Mouse (Mus musculus) hindbrain, embryonic 12.5 days (tissue): Measurements from ENCODE around the gene Aurkaip1. TPM values are rescaled to one million over a fixed set of nuclear protein-coding genes. Genes with fewer than 3 reads are reported as not detected.

Experiments used
- ATAC-seq: fragments of 200-750 bp; cut with Nextera tagmentation; 2 replicates; pipeline ENCODE4 v1.8.0; 2017; ENCODE audit warnings: moderate TSS enrichment; ENCODE audit not compliant: low FRiP score
- H3K27ac ChIP-seq: fragments of 300-500 bp; sonication (generic); 2 replicates; pipeline ENCODE4 v1.5.1; 2016; ENCODE audit warnings: mild to moderate bottlenecking
- H3K27me3 ChIP-seq: fragments of 300-500 bp; sonication (generic); 2 replicates; pipeline ENCODE4 v1.6.1; 2016; ENCODE audit warnings: mild to moderate bottlenecking
- H3K36me3 ChIP-seq: fragments of 300-500 bp; sonication (generic); 2 replicates; pipeline ENCODE4 v1.6.1; 2016; ENCODE audit warnings: mild to moderate bottlenecking
- H3K4me1 ChIP-seq: fragments of 300-500 bp; sonication (generic); 2 replicates; pipeline ENCODE4 v1.6.1; 2016
- H3K4me2 ChIP-seq: fragments of 300-500 bp; sonication (generic); replicated peaks from 2 replicates; pipeline ENCODE4 v1.6.1; 2016; ENCODE audit warnings: mild to moderate bottlenecking
- H3K4me3 ChIP-seq: fragments of 300-500 bp; sonication (generic); 2 replicates; pipeline ENCODE4 v1.5.1; 2016; ENCODE audit warnings: mild to moderate bottlenecking
- H3K9ac ChIP-seq: fragments of 300-500 bp; sonication (generic); 2 replicates; pipeline ENCODE4 v1.6.1; 2016; ENCODE audit warnings: mild to moderate bottlenecking, moderate library complexity
- H3K9me3 ChIP-seq: fragments of 300-500 bp; sonication (generic); replicated peaks from 2 replicates; pipeline ENCODE4 v1.6.1; 2016; ENCODE audit warnings: mild to moderate bottlenecking
- WGBS: fragments of 180-500 bp; shearing (Covaris S2); methylation state at CpG from one replicate; pipeline ENCODE4 v1.1.7; 2016; 5-methylcytosine and 5-hydroxymethylcytosine counted together
- polyA plus RNA-seq: library from polyadenylated mRNA; unstranded; fragments of >200 nt; fragmentation: Nextera tagmentation; extraction: Ambion mirVana; gene quantifications from 2 replicates; pipeline ENCODE4 v1.2.1, GENCODE M21; 2016

Gene Aurkaip1
- polyA plus RNA-seq, 1 experiment from 2014 or later = 127 TPM

DNA sequence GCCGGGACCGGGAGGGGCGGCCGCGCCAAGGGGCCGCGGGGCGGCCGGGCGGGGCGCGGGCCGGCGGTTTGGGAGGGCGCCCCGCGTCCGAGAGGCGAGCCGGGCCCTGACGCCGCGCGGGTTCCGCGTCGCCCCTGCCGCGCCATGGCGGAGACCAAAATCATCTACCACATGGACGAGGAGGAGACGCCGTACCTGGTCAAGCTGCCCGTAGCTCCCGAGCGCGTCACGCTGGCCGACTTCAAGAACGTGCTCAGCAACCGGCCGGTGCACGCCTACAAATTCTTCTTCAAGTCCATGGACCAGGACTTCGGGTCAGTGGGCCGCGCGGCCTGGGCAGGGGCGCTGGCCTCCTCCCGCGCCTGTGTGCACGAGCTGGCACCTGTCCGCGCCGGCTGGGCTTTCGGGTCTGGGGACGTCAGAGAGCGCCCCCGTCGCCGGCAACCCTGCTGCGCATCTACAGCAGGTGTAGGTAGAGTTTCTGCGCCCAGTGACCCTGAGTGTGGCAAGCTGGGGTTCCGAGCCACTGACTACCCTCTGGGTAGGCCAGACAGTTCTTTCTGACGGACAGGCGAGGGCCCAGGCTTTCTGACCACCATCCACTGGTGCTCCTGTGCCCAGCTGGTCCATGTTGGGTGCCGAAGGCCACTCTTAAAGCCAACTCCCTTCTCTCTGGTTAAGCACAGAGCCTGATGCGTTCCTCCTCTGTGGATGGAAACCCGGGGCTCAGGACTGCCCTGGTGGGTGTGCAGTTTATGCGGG, 16.7 kb downstream of the Aurkaip1 start:
- ATAC-seq = peak; percentile 65
- 0 out of 2 replicates have a peak, but pooled peaks cover 2% of the 10 kb centered on the region for H3K36me3 ChIP-seq
- no peaks in the 10 kb centered on the region for H3K27me3 ChIP-seq
- no peaks in the 10 kb centered on the region for H3K9me3 ChIP-seq
- peaks cover 31% of the 10 kb centered on the region for H3K4me1 ChIP-seq
- 1% methylated on average over 64 of the region's 69 CpGs for WGBS
- H3K4me3 ChIP-seq = peak overlapping the region; percentile 86
- H3K4me2 ChIP-seq = peak overlapping the region; percentile 88
- H3K27ac ChIP-seq = peak overlapping the region; percentile 79; the same call in 1 of the 2 replicates
- H3K9ac ChIP-seq = peak overlapping the region; percentile 94

DNA sequence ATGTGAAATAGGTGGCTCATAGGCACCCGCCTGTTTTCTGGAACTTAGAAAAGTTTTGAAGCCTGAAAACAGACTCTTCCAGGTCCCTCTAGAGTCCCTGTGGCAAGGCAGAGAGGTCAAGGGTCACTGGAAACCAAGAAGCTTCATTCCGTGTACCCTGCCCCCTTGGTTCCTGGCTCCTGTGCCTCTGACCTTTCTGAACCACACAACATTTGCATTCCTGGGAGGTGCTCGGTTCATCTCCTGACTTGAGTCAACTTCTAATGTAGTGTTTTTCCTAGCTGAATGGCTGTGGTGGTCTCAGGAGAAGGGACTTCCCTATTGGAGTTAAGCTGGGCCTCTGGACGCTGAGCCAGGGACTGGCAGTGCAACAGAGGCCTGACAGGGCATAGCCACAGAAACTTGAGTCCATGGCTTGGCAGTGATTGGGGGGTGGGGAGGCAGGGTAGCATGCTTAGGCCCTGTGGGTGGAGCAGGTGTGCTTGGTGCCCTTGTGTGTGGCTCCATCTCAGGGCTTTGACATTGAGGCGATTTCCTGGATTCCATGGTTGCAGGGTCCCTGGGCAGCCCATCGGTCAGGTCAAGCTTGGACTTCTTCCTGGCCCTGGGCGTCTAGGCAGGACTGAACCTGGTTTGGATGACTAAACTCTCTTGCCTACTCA, 17.5 kb downstream of the Aurkaip1 start:
- peak overlapping the region; percentile 94 for H3K9ac ChIP-seq
- no peak overlapping the region for H3K27ac ChIP-seq
- peak overlapping the region; percentile 88 for H3K4me2 ChIP-seq
- WGBS = 60% methylated on average over 7 of the region's 7 CpGs
- no peaks in the 10 kb centered on the region for H3K36me3 ChIP-seq
- H3K9me3 ChIP-seq = no peaks in the 10 kb centered on the region
- ATAC-seq = no peak
- H3K4me1 ChIP-seq = peaks cover 31% of the 10 kb centered on the region
- H3K27me3 ChIP-seq = no peaks in the 10 kb centered on the region
- H3K4me3 ChIP-seq = peak overlapping the region; percentile 86

DNA sequence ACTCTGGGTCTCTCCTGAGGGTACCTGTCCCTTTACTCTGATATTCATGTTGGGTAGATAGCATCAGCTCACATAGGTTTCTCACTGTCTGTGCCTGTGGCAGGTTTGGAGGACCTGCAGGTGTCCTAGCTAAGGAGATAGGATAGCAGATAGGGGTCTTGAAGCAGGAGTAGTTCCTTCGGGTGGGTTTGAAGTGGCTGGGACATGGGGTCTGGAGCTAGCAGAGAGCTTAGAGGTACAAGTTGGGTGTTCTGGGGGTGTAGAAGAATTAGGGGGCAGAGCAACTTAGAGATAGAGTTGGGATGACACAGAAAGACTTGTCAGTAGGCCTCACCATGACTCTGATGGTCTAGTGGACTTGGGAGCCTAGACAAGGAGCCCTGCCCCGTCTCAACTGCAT, 18.3 kb downstream of the Aurkaip1 start:
- WGBS = 91% methylated on average over 2 of the region's 2 CpGs
- Histone ChIP-seq H3K4me1 (peaks cover 31% of the 10 kb centered on the region), H3K27ac (no peak overlapping the region), H3K4me3 (no peak overlapping the region), H3K36me3 (peaks cover 5% of the 10 kb centered on the region; the same call in 1 of the 2 replicates), H3K9me3 (no peaks in the 10 kb centered on the region), H3K9ac (no peak overlapping the region; the same call in 1 of the 2 replicates), H3K27me3 (no peaks in the 10 kb centered on the region), H3K4me2 (peak overlapping the region; percentile 88; the same call in 1 of the 2 replicates)
- no peak for ATAC-seq

DNA sequence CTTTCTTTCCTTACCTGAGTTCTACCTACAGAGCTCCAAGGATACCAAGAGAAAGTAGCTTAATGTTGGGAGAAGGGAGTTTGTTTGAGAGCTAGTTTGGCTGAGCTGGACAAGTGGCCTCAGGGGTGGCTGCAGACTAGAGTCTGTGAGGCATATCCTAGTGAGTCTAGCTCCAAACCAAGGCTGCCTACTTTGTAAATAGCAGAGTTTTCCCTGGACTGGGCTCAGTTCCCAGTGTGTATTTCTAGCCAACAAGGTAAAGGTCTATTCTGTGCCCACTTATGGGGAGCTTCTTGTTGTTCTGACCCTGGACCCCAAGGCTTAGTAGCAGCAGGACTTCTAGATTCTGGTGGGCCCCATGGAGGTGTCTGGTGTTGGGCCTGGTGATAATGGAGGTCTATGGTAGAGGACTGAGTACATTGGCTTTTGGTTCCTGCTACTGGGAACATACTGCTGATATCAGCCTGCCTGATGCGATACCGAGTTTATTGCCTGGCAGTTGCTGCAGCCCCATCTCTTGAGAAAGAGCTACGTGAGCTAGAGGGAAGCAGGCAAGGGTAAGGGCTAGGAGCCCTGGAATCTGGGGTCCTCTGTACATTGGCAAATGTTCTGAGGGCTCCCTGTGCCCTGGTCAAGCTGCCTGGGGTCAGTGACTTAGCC, 18.9 kb downstream of the Aurkaip1 start:
- no peak for ATAC-seq
- H3K36me3 ChIP-seq = peaks cover 10% of the 10 kb centered on the region
- H3K9ac ChIP-seq = no peak overlapping the region; the same call in 1 of the 2 replicates
- no peaks in the 10 kb centered on the region for H3K27me3 ChIP-seq
- no peaks in the 10 kb centered on the region for H3K9me3 ChIP-seq
- no peak overlapping the region for H3K4me3 ChIP-seq
- H3K27ac ChIP-seq = no peak overlapping the region
- peaks cover 31% of the 10 kb centered on the region for H3K4me1 ChIP-seq
- WGBS = 94% methylated on average over 3 of the region's 3 CpGs
- H3K4me2 ChIP-seq = no peak overlapping the region

DNA sequence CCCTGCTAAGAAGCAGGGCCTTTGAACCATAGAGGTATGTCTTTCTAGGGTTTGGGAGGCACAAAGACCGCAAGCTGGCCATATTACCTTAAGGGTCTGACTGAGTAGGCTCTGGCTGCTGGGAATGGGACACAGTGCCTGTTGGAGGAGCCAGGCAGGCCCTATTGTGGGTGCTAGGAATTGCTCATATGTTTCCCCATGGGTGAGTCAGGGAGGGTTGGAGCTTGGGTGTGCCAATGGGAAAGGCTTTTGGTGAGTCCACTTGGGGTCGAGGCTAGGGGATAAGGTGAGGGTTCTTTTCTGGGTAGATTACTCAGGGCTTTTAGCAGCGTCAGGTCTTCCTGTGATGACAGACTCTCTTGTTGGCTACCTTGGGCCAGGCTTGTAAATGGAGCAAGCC, 20.3 kb downstream of the Aurkaip1 start:
- Histone ChIP-seq H3K4me1 (peaks cover 30% of the 10 kb centered on the region), H3K36me3 (peaks cover 25% of the 10 kb centered on the region), H3K9ac (no peak overlapping the region), H3K9me3 (no peaks in the 10 kb centered on the region), H3K27me3 (no peaks in the 10 kb centered on the region), H3K4me2 (no peak overlapping the region), H3K4me3 (no peak overlapping the region), H3K27ac (no peak overlapping the region)
- WGBS = 87% methylated on average over 3 of the region's 3 CpGs
- ATAC-seq = no peak

DNA sequence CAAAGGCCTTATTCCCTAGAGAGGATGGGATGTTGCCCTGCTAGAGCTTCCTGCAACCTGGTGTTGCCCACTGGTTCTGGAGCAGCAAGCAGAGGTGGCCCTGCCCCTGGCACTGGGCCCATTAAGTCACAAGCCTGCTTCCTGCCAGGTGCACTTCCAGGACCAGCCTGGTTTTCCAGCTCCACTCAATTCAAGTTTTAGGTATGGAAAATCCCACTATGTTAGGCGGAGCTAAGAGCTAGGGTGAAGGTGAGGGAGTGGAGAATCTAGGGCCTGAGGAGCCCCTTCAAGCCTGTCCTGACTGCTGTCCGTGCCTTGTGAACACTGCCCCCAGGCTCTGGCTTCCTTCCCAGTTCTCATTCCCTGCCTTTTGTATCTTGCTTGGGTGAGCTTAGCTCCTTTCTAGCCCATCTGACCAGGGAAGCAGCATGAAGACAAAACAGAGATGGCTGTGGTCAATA, 20.9 kb downstream of the Aurkaip1 start:
- no peaks in the 10 kb centered on the region for H3K9me3 ChIP-seq
- H3K4me1 ChIP-seq = peaks cover 25% of the 10 kb centered on the region
- H3K4me3 ChIP-seq = no peak overlapping the region
- 77% methylated on average over 2 of the region's 2 CpGs for WGBS
- H3K27me3 ChIP-seq = no peaks in the 10 kb centered on the region
- H3K36me3 ChIP-seq = peaks cover 31% of the 10 kb centered on the region
- no peak overlapping the region for H3K9ac ChIP-seq
- H3K4me2 ChIP-seq = no peak overlapping the region
- H3K27ac ChIP-seq = no peak overlapping the region
- no peak for ATAC-seq

DNA sequence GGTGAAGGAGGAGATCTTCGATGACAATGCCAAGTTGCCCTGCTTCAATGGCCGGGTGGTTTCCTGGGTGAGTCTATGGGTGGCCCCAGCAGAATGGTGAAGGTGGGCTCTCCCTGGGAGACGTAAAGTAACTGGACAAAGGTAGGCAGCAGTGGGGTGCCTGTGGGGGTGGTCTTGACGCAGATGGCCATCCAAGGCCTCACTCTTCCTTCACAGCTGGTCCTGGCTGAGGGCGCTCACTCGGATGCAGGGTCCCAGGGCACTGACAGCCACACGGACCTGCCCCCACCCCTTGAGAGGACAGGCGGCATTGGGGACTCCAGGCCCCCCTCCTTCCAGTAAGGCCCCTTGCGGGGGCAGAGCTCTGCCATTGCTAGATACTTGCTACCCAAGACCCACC, 22.3 kb downstream of the Aurkaip1 start:
- 89% methylated on average over 9 of the region's 9 CpGs for WGBS
- H3K27ac ChIP-seq = no peak overlapping the region
- H3K27me3 ChIP-seq = no peaks in the 10 kb centered on the region
- peaks cover 45% of the 10 kb centered on the region for H3K36me3 ChIP-seq
- no peak overlapping the region for H3K4me3 ChIP-seq
- peaks cover 19% of the 10 kb centered on the region for H3K4me1 ChIP-seq
- no peak overlapping the region for H3K9ac ChIP-seq
- H3K9me3 ChIP-seq = no peaks in the 10 kb centered on the region
- H3K4me2 ChIP-seq = no peak overlapping the region
- no peak for ATAC-seq

DNA sequence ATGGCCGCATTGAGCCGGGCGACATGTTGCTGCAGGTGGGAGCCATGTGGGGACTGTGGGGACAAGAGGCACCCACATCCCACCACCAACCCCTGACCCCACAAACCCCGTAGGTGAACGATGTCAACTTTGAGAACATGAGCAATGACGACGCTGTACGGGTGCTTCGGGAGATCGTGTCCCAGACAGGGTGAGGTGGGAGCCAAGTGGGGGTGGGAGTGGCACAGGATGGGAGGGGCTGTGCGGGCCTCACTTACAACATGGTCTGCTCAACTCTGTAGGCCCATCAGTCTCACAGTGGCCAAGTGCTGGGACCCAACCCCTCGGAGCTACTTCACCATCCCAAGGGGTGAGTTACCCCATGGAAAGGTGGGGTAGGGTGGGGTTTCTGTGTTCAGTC, 23.9 kb downstream of the Aurkaip1 start:
- Histone ChIP-seq H3K4me1 (peaks cover 4% of the 10 kb centered on the region; the same call in 1 of the 2 replicates), H3K4me3 (no peak overlapping the region), H3K9me3 (no peaks in the 10 kb centered on the region), H3K4me2 (no peak overlapping the region), H3K27me3 (no peaks in the 10 kb centered on the region), H3K36me3 (peaks cover 55% of the 10 kb centered on the region), H3K27ac (no peak overlapping the region), H3K9ac (no peak overlapping the region)
- ATAC-seq = no peak
- WGBS = 94% methylated on average over 12 of the region's 12 CpGs

DNA sequence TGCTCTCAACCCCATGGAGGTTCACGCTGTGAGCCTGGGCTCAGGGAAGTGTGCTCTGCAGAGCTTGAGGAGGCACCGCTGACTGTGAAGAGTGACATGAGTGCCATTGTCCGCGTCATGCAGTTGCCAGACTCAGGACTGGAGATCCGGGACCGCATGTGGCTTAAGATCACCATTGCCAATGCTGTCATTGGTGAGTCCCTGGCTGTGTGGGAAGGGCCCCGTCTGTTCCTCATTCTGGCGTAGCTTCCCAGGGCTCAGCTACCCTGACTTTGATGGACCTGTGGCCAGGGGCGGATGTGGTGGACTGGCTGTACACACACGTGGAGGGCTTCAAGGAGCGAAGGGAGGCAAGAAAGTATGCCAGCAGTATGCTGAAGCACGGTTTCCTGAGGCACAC, 25.0 kb downstream of the Aurkaip1 start:
- ATAC-seq = no peak
- H3K4me1 ChIP-seq = no peaks in the 10 kb centered on the region
- no peaks in the 10 kb centered on the region for H3K9me3 ChIP-seq
- H3K4me2 ChIP-seq = no peak overlapping the region
- no peak overlapping the region for H3K4me3 ChIP-seq
- no peak overlapping the region for H3K27ac ChIP-seq
- H3K9ac ChIP-seq = no peak overlapping the region
- H3K36me3 ChIP-seq = peaks cover 66% of the 10 kb centered on the region
- WGBS = 91% methylated on average over 12 of the region's 12 CpGs
- no peaks in the 10 kb centered on the region for H3K27me3 ChIP-seq

DNA sequence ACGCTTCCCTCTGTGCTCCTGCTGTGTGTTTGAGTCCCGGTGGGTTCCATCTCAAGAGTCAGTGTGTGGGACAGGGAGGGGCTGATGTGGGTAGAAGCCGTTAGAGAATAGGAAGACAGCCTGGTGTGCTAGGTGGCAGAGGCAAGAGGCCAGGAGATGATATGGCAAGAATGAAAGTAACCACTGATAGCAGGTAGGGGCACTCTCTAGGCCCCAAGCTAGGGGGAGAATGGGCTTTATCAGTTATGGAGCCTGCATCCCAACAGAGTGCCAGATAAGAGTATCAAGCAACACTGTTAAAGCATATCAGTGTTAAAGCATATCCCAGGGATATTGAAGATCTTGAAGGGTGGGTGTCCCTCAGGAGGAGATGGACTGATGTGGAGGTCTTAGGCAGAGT, 25.8 kb downstream of the Aurkaip1 start:
- 85% methylated on average over 3 of the region's 3 CpGs for WGBS
- Histone ChIP-seq H3K27ac (no peak overlapping the region), H3K4me2 (no peak overlapping the region), H3K4me3 (no peak overlapping the region), H3K9me3 (no peaks in the 10 kb centered on the region), H3K9ac (no peak overlapping the region), H3K4me1 (no peaks in the 10 kb centered on the region), H3K36me3 (peaks cover 74% of the 10 kb centered on the region), H3K27me3 (no peaks in the 10 kb centered on the region)
- no peak for ATAC-seq

DNA sequence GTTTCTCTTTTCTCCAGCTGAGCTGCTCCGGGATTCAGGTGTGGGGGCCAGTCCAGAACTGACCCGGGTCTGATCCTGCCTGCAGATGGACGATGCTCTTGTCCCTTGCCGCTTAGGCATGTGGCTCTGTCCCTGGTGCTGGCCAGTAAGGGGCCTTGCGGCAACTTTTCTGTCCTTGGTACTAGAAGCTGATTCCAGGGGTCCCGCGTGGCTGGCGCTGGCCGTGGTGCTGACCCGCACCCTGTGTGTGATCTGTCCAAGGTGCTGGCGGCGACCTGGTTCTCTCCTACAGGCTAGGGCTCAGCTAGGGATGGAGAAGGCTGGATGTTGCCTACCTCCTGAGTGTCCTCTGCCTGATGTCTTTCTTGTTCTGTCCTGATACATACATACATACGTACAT, 28.2 kb downstream of the Aurkaip1 start:
- WGBS = 34% methylated on average over 13 of the region's 13 CpGs
- Histone ChIP-seq H3K4me1 (no peaks in the 10 kb centered on the region), H3K36me3 (peaks cover 72% of the 10 kb centered on the region), H3K27me3 (no peaks in the 10 kb centered on the region), H3K9me3 (no peaks in the 10 kb centered on the region), H3K4me3 (no peak overlapping the region), H3K27ac (no peak overlapping the region), H3K9ac (no peak overlapping the region), H3K4me2 (no peak overlapping the region)
- no peak for ATAC-seq

DNA sequence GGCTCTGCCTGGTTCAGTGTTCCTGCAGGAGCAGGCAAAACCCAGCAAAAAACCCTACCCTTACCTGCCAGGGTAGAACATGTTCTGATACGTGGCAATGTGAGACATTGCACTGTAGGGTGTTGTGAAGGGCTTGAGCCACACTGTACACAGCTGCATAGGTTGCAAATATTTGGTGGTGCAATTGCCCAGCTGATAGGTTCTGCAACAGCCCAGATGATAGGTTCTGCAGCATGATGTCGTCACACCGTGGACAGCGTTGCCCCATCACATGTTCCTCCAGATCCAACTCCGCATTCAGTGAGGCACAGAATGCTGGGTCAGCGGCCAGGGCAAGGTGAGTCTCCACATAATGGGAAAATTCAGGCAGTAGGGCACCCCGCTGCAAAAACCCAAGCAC, 30.7 kb downstream of the Aurkaip1 start:
- Histone ChIP-seq H3K4me1 (no peaks in the 10 kb centered on the region), H3K4me2 (no peak overlapping the region), H3K4me3 (no peak overlapping the region), H3K9me3 (no peaks in the 10 kb centered on the region), H3K9ac (no peak overlapping the region), H3K36me3 (peaks cover 71% of the 10 kb centered on the region), H3K27me3 (no peaks in the 10 kb centered on the region), H3K27ac (no peak overlapping the region)
- ATAC-seq = no peak
- WGBS = 96% methylated on average over 7 of the region's 7 CpGs
